Mouse (Mus musculus) liver, postnatal 0 days (tissue): ENCODE results near the gene Csrp1. TPM values are rescaled to one million over a fixed set of nuclear protein-coding genes. Genes with fewer than 3 reads are reported as not detected.

Experiments
- ATAC-seq: fragments of 200-750 bp; cut with Nextera tagmentation; 2 replicates; pipeline ENCODE4 v1.8.0; 2017; ENCODE audit warnings: mild to moderate bottlenecking, moderate library complexity
- DNase-seq: peaks from one replicate; pipeline ENCODE4 v3.0.0-alpha.2; 2016
- H3K27ac ChIP-seq: fragments of 300-500 bp; sonication (generic); 2 replicates; pipeline ENCODE4 v1.5.1; 2014; ENCODE audit warnings: antibody characterized with exemption, moderate library complexity, mild to moderate bottlenecking, low read depth
- H3K27me3 ChIP-seq: fragments of 300-500 bp; sonication (generic); 2 replicates; pipeline ENCODE4 v1.6.1; 2014; ENCODE audit warnings: low read length, control low read depth, mixed read lengths; ENCODE audit not compliant: insufficient read depth
- H3K36me3 ChIP-seq: fragments of 300-500 bp; sonication (generic); replicated peaks from 2 replicates; pipeline ENCODE4 v1.6.1; 2014; ENCODE audit warnings: mild to moderate bottlenecking, control low read depth, low read length, moderate library complexity, mixed read lengths; ENCODE audit not compliant: insufficient read depth
- H3K4me1 ChIP-seq: fragments of 300-500 bp; sonication (generic); 2 replicates; pipeline ENCODE4 v1.6.1; 2014; ENCODE audit warnings: antibody characterized with exemption, mild to moderate bottlenecking, control low read depth; ENCODE audit not compliant: insufficient read depth
- H3K4me2 ChIP-seq: fragments of 300-500 bp; sonication (generic); 2 replicates; pipeline ENCODE4 v1.6.1; 2014; ENCODE audit warnings: low read depth, mild to moderate bottlenecking, low read length, moderate library complexity, mixed read lengths
- H3K4me3 ChIP-seq: fragments of 300-500 bp; sonication (generic); 2 replicates; pipeline ENCODE4 v1.5.1; 2014; ENCODE audit warnings: low read depth, low read length
- H3K9ac ChIP-seq: fragments of 300-500 bp; sonication (generic); replicated peaks from 2 replicates; pipeline ENCODE4 v1.6.1; 2014; ENCODE audit warnings: mild to moderate bottlenecking, moderate library complexity
- H3K9me3 ChIP-seq: fragments of 300-500 bp; sonication (generic); 2 replicates; pipeline ENCODE4 v1.6.1; 2016; ENCODE audit warnings: mild to moderate bottlenecking, control low read depth, low read length, mixed read lengths
- CTCF ChIP-seq: sonication (generic); IDR thresholded peaks from 2 replicates; pipeline ENCODE4 v1.5.1; 2016; ENCODE audit warnings: antibody characterized with exemption, low read depth
- EP300 ChIP-seq: IDR thresholded peaks from 2 replicates; pipeline ENCODE4 v1.6.1; 2016; ENCODE audit warnings: antibody characterized with exemption, low read depth, mild to moderate bottlenecking
- WGBS: fragments of 180-500 bp; shearing (Covaris S2); extraction: QIAGEN DNeasy Blood & Tissue Kit; methylation state at CpG from one replicate; pipeline ENCODE4 v1.1.7; 2014; ENCODE audit not compliant: insufficient replicate concordance; 5-methylcytosine and 5-hydroxymethylcytosine counted together
- polyA plus RNA-seq: library from polyadenylated mRNA; unstranded; fragments of >200 nt; fragmentation: Nextera tagmentation; extraction: Ambion mirVana; gene quantifications from 2 replicates; pipeline ENCODE4 v1.2.1, GENCODE M21; 2015

The Csrp1 gene
- polyA plus RNA-seq, 1 experiment from 2014 or later, result 23.5 TPM

DNA sequence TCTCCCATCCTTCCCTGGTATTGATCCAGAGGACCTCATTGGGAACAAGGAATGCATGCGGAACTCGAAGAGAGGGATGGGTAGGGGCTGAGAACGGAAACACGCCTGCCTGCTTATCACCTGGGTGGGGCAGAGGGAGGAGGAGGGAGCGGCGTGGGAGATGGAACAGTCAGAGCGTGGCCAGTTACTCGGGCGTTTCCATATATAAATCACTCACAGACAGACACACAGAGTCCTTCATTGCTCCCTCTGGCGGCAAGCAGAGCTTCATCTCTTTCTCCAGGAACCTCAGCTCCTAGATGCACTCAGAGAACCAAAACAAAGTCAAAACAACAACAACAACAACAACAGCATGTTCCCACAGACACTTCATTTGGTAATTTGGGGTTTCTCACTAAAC lies 68.8 kb downstream of the Csrp1 start:
- Histone ChIP-seq H3K4me1 (peaks cover 6% of the 10 kb centered on the region), H3K4me3 (no peak overlapping the region), H3K36me3 (no peaks in the 10 kb centered on the region), H3K4me2 (no peak overlapping the region), H3K9ac (no peak overlapping the region), H3K27me3 (peaks cover 6% of the 10 kb centered on the region), H3K27ac (no peak overlapping the region), H3K9me3 (no peaks in the 10 kb centered on the region)
- DNase-seq (peak; percentile 36), ATAC-seq (no peak)
- peak; percentile 62 for TF ChIP-seq CTCF
- no peak for TF ChIP-seq EP300
- 13% methylated on average over 10 of the region's 10 CpGs for WGBS

DNA sequence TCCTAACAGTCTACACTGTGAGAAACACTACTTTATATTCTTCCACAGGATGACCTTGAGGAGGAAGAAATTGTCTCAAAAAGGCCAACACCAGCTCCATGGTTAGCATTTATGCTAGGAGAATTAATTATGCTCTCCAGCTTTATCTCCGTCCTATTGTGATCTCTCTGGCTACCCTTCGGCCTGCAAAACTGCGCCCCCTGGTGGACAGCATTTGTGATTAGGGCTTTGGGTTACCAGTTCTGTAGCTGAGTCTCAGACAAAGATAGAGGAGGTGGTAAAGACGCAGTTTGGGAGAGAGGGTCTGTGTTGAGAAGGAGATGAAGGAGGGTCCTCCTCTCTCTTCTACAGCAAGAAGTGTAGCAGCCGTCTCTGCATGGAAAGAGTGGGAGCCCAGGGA lies 70.0 kb downstream of the Csrp1 start:
- H3K4me2 ChIP-seq, result no peak overlapping the region
- no peaks in the 10 kb centered on the region for H3K9me3 ChIP-seq
- H3K4me3 ChIP-seq, result no peak overlapping the region
- no peak overlapping the region for H3K9ac ChIP-seq
- H3K36me3 ChIP-seq, result no peaks in the 10 kb centered on the region
- H3K4me1 ChIP-seq, result peaks cover 9% of the 10 kb centered on the region
- 18% methylated on average over 5 of the region's 5 CpGs for WGBS
- peak; percentile 86 for DNase-seq
- H3K27me3 ChIP-seq, result peaks cover 8% of the 10 kb centered on the region
- ATAC-seq, result peak; percentile 43; the same call in 1 of the 2 replicates
- TF ChIP-seq EP300 (no peak), CTCF (peak; percentile 96)
- no peak overlapping the region for H3K27ac ChIP-seq

DNA sequence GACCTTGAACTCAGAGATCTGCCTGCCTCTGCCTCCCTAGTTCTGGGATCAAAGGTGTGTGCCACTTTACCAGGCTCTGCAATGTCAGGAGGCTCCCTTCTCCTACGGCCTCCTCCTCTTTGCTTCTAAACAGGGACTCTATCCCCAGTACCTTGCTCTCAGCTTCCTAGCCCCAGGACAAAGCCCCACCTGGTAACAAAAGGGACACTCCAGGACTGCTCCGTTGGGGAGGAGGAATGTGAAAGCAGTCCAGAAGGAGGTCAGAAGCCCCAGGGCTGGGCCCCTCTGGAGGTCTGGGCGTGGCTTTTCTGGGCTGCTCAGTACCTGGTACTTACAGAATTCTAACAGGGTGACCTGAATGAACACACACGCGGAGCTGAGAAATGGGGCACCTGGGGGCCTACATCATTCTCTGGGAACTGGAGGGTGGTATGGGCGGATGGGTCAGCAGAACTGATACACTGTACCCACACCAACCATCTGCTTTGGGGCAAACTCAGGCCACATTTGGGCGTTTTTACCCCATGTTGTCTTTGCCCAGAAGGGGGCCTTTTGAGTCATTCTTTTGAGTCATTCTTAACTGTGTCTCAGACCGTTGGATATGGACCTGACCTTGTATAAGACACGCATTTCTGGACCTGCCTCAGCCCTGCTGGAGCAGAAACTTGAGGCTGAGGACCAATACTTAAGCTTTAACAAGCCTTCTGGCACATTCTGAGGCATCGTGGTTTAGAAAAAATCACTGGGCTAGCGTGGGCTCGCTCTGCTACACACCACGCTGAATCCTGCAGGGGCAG lies 72.5 kb downstream of the Csrp1 start:
- DNase-seq, result no peak
- 66% methylated on average over 13 of the region's 13 CpGs for WGBS
- H3K27me3 ChIP-seq, result peaks cover 16% of the 10 kb centered on the region

DNA sequence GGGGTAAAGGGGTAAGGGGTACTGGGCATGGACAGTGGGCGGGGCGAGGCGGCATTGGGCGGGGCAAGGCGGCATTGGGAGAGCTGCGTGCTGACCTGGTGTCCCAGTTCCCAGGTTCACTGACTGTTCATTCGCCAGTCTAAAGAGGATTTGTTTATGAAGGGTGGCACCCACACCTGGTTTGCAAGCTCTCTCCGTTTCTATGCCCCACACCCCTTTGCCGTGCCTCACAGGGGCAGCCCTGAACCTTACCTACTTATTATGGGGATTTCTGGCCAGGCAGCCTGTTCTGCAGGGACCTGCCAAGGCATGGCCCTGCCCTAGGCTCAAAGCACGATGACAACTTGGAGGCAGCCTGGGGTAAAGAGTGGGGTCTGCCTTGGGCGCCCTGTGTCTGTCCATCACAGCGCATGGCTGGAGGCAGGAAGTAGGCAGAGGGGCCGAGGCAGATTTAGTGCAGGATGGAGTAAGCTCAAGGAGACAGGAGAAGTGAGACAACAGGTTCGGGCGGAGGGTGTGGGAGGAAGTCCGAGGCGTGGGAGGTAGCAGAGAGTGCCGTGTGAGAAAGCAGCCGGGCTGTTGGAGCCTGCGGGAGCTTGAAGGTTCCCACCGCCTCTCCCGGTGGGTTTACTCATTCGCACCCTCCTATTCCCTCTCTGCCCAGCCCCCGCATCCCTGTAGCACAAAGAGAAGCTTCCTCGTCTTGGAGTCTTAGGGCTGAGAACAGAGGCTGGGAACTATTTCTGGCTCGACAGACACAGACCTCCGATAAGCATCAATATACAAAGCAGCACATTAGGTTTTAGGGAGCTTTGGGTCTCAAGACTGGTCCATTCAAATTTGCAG lies 73.7 kb downstream of the Csrp1 start:
- peaks cover 6% of the 10 kb centered on the region for H3K4me1 ChIP-seq
- TF ChIP-seq EP300 (no peak), CTCF (no peak)
- H3K27me3 ChIP-seq, result peaks cover 16% of the 10 kb centered on the region
- peak overlapping the region; percentile 62 for H3K4me2 ChIP-seq
- 11% methylated on average over 24 of the region's 27 CpGs for WGBS
- peak overlapping the region; percentile 18 for H3K4me3 ChIP-seq
- H3K36me3 ChIP-seq, result no peaks in the 10 kb centered on the region
- H3K9me3 ChIP-seq, result no peaks in the 10 kb centered on the region
- no peak overlapping the region; the same call in 1 of the 2 replicates for H3K9ac ChIP-seq
- DNase-seq (no peak), ATAC-seq (peak; percentile 9; the same call in 1 of the 2 replicates)
- H3K27ac ChIP-seq, result no peak overlapping the region

More for the DNA sequence above, 72.5 kb downstream of the Csrp1 start:
- Histone ChIP-seq H3K4me2 (no peak overlapping the region), H3K9me3 (no peaks in the 10 kb centered on the region), H3K36me3 (no peaks in the 10 kb centered on the region), H3K9ac (no peak overlapping the region), H3K27ac (no peak overlapping the region), H3K4me1 (peaks cover 9% of the 10 kb centered on the region), H3K4me3 (no peak overlapping the region)
- ATAC-seq, result no peak
- TF ChIP-seq CTCF (0 out of 2 replicates have a peak, but pooled peaks have one; percentile 13), EP300 (no peak)

DNA sequence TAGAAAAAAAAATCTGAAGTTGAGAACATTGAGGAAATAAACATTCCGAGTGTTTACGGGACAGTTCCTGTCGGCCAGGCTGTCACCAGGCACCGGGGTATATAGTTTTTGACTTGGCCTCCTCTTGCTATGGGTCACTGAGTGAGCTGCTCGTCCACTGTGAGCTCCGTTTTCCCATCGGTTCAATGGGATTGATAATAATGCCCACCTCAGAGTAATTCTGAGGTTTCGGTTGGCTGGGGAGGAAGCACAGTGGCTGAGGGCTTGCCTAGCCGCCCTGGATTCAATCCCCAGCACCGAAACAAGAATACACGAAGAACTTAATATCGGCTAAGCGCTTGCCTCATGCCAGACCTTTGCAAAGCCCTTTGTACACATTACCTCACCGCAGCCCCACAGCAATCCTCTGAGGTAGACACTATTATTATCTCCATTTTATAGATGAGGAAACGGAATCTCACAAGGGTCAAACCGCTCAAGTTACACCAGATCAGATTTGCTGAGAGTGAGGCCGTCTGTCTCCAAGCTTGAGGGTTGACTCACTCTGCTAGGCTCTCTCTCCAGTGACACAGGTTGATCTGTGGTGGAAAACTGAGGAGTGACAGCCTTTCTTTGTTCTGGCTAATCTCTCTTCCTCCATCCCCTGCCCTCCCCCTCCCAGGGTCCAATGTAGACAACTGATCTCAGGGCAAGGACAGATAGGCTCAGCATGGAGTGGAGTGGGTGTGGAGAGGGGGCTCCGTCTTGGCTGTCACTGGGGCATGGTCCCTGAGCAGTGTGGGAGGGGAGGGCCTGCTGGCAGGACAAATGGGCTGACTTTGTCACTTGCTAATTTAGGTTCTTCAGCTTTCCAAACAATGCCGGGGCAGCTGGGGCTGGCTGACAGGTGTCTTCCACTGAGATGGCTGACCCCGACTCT lies 74.6 kb downstream of the Csrp1 start:
- Histone ChIP-seq H3K4me2 (peak overlapping the region; percentile 62), H3K36me3 (no peaks in the 10 kb centered on the region), H3K9me3 (no peaks in the 10 kb centered on the region), H3K27me3 (peaks cover 16% of the 10 kb centered on the region), H3K9ac (no peak overlapping the region), H3K4me3 (peak overlapping the region; percentile 18), H3K4me1 (peaks cover 6% of the 10 kb centered on the region), H3K27ac (no peak overlapping the region)
- TF ChIP-seq EP300, result no peak
- TF ChIP-seq CTCF, result no peak
- WGBS, result 17% methylated on average over 20 of the region's 20 CpGs
- no peak for DNase-seq
- ATAC-seq, result peak; percentile 59; the same call in 1 of the 2 replicates
